Mouse (Mus musculus): ENCODE measurements at regions not wholly inside any gene's neighbourhood (a gene's known extent, or its start where the extent isn't known, plus 50 kb on each side); places are given as distances from the start of the nearest gene placed in this dataset.

DNA sequence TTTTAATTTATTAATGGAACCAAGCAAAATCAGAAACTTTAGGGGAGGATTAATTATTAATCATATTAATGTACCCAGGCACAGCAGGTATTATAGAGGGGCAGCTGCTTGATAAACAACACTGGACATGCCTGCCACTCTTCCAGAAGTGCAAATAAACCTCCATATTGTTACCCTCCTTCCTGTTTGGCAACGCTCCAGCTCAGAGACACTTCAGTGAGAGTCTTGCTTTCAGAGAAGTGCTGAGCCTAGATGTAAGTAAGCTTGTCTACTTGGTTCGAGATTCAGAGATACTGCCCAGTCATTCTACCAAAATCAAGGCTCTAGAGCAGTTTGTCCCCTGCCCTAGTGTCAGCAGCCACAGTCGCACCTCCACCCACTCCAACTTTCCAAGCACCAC, 56.7 kb upstream of the Dusp10 start:
- intact Hi-C loops (cut with DNase I) = no loop called here

DNA sequence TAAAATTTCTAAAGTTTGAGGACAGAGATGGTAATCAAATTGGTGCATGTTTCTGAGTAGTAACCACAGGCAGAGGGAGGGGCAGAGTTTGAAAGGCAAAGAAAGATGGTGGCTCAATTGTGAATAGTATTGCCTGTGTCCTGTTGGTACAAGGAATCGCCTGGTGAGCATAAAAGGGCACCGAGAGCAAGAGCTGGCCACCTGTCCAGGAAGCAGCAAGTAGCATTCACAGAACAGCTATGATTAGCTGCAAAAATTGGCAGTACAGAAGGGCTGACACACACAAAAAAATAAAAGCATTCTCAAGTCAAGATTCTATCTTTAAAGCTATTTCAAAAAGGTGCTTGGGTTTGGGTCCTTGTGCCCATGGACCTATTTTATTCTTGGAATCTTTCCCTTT, 51.7 kb upstream of the Dusp10 start:
- intact Hi-C loops (cut with DNase I) = no loop called here

DNA sequence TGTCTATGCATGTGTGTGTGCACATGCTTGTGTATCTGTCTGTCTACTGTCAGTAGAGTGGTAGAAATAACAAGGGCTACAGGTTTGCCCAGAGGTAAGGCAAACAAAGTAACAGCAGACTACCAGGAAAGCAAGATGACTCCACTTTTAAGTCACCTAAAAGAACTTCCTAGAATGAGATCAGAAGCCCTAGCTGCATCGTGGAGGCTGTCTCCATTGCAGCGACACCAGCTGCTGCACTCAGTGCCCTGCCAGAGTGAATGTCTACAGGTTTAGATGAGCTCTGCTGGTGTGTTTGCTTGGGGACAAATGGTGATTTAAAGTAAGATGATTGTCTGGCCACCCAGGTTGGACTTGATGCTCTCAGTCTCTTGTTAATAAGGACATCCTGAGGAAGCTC, 50.6 kb upstream of the Dusp10 start:
- intact Hi-C loops (cut with DNase I) = no loop called here

DNA sequence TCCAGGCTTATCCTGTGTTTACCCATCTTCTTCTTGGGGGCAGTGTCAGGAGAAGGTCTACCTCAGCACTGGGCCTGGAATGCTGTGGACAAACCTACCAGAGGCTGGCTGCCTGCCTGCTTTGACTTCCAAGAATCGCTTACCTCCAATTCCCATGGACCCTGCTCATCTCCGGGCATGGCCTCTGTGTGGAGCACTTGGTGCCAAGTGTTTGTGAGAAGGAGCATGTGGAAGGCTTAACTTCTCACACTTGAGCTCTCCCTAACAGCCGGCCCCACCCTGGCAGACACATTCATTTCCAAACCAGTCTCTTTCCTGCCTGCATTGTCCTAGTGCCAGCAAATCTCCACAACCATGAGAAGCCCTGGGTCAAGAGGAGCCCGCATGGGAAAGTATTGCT, 49.8 kb upstream of the Dusp10 start:
- intact Hi-C loops (cut with DNase I) = no loop called here

Measured in adrenal gland (tissue).